Mouse (Mus musculus): Measurements from ENCODE around the gene Dmrta1. TPM values are rescaled to one million over a fixed set of nuclear protein-coding genes. Genes with fewer than 3 reads are reported as not detected.
"Not testable (repeated sequence)": the region's sequence is repeated elsewhere in the genome, so short reads cannot be mapped to it uniquely, and the experiment has no call there.

Gene Dmrta1
- total RNA-seq, 2 experiments from 2014 or later = not detected

DNA sequence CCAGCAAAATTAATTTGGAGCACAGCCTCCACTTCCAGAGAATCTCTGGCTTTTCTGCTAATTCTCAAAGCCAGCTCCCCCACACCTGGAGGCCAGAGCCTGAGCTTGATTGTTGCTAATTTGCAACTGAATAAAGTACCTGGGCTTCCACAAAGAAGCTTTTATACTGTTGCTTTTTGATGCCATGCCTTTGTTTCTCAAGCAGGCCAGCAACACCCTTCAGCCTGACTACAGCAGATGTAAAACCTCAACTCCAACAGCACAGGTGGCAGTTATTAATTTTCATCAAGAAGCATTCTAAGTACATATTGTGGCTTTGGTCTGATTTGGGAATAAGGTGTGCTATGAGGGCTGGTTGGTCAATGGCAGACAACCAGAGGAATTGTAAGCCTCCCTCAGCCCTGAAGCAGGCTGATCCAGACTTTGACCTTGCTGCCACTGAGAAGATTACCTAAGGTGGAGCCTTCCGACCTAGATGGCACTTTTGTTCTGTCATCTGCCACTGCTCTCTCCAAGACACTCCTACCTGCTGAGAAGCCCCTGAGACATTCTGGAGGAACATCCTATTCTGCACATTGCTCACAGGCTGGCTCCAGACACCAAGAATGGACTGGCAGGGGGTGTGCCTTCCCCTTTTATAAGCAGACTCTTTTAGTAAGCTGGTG is 44.4 kb downstream of the Dmrta1 start:
- ATAC-seq (replicated peaks; ENCODE audit: poor library complexity, severe bottlenecking) = not testable (repeated sequence)

Measured in granulocyte monocyte progenitor cell, adult 5-6 weeks (primary cell).